Mouse (Mus musculus) embryonic fibroblast, embryonic 13.5 days (primary cell): ENCODE measurements at regions not wholly inside any gene's neighbourhood (a gene's known extent, or its start where the extent isn't known, plus 50 kb on each side); places are given as distances from the start of the nearest gene placed in this dataset.
"Not testable (repeated sequence)": the region's sequence is repeated elsewhere in the genome, so short reads cannot be mapped to it uniquely, and the experiment has no call there.

Experiments used
- CTCF ChIP-seq: IDR thresholded peaks from 2 replicates; pipeline ENCODE4 v1.5.1; 2011; ENCODE audit warnings: mild to moderate bottlenecking, control low read depth, low read length, moderate library complexity, borderline replicate concordance; ENCODE audit not compliant: insufficient read depth
- POLR2A ChIP-seq: IDR thresholded peaks from 2 replicates; pipeline ENCODE4 v1.6.1; 2011; ENCODE audit warnings: low read depth, mild to moderate bottlenecking, control low read depth, low read length, moderate library complexity

GRCm38 (mm10) chr5:3208293-3208692 is 133.0 kb upstream of the Cdk6 start:
- TF ChIP-seq CTCF, POLR2A: not testable (repeated sequence)
